Mouse (Mus musculus) embryonic stem cell, embryonic (primary cell): ENCODE data around the gene Sptb.

Experiments used
- CTCF ChIA-PET, 4 experiments: fragments of 300-600 bp in 2 of 4; fragments of 350-600 bp in 2 of 4; sonication (Branson Sonifier 250); formaldehyde crosslinking; loops; one replicate each; lab custom pipeline; 2022; ENCODE audit warnings: inconsistent platforms in 2 of 4; lab: Charles Lee
- POLR2A ChIA-PET, 4 experiments: fragments of 300-600 bp in 2 of 4; fragments of 350-600 bp in 2 of 4; sonication (Branson Sonifier 250); formaldehyde crosslinking; loops; one replicate each; lab custom pipeline; 2022; ENCODE audit warnings: antibody characterized with exemption in 4 of 4, inconsistent platforms in 1 of 4; lab: Charles Lee

Sptb gene

GRCm38 (mm10) chr12:76533377-76534222, 176.7 kb downstream of the Sptb start:
- CTCF ChIA-PET: interaction anchor here in 2 of 4 experiments (0.9 to 1.0 kb wide), 3 partner anchors 16 to 56 kb away, joined by 3 to 5 read pairs (median 3); no protein-coding TSS in a partner anchor
- POLR2A ChIA-PET: interaction anchor here (0.7 to 7.7 kb wide), 15 partner anchors 9 to 304 kb away, joined by 3 to 83 read pairs (median 4); no protein-coding TSS in a partner anchor

GRCm38 (mm10) chr12:76532926-76533376, 177.4 kb downstream of the Sptb start:
- CTCF ChIA-PET: interaction anchor here in 2 of 4 experiments (0.9 to 1.0 kb wide), 2 partner anchors 17 to 57 kb away, joined by 3 read pairs; no protein-coding TSS in a partner anchor

DNA sequence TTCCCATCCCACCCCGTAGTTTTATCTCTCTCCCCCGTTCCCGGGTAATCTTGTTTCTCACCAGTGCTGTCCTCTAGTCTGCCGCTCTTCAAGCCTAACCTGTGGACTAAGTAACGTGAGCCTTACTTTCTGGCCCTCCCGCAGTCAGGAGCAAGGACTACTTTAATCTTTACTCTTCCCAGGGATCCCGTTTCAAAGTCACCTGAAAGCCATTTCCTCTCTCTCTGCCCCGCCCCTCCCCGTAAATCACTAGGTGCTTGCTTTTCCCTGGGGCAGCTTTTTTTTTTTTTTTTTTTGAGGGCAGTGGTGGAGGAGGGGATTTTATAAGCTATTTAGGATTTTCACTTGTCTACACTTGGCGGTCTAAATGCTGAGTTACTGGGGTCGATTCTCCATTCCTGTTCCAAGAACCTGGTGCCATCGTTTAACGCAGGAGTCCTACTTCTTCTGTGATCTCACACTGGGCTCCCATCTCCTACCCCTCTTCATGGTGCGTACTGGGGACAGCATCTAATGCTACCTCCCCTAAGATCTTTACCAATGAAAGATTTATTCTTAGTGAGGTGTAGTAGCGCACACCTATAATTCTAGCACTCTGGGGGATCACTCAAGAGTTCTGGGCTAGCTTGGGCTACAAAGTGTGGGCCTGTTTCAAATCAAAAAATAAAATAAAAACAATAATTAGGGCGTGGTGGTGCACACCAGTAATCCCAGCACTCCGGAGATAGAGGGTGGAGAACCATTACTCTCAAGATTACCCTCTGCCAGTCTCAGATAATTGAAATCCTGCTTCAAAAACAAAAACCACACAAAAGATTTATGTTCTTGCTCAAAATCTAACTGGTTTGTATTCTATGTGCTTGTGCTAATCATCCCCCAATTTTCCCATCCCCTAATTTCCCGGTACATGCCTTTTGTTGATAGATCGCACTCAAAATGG, 178.1 kb downstream of the Sptb start:
- POLR2A ChIA-PET: interaction anchor here (0.5 to 7.7 kb wide), 20 partner anchors 9 to 1857 kb away, joined by 3 to 83 read pairs (median 4); partner anchors contain the start of genes Hspa2 (in 1 of the 4) and Wdr89 (in 1 of the 4)

More at GRCm38 (mm10) chr12:76532926-76533376, 177.4 kb downstream of the Sptb start:
- POLR2A ChIA-PET: interaction anchor here in 3 of 4 experiments (1.3 to 7.7 kb wide), 8 partner anchors 15 to 304 kb away, joined by 3 to 83 read pairs (median 6); no protein-coding TSS in a partner anchor

DNA sequence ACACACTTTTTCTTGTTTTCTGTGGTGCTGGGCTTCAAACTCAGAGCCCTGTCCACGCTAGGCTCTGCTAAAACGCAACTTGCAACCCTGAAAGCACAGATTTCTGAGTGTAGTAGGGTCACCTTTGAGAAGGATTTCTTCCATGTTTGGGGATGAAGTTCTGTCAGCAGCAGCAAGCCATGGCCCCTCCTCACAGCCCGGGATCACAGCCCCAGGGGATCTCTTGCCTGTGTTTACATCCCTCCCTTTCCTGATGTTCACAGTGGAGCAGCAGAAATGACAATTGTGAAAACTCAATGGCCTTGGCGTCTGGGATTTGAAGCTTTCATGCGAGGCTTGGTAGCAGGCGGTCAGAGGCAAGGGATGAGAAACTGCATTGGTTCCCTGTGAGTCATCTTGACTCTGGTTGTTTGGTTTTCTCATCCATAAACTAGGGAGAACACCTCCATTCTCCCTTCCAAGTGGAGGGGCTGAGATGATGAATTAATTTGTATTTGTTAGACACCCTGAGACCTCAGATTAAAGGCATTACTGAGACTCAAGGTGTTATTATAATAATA, 179.7 kb downstream of the Sptb start, which contains the start of gene Plekhg3:
TSS of gene Plekhg3 (plus strand) at position 312 of the 560 bp plus-strand sequence.
- POLR2A ChIA-PET: interaction anchor here (0.6 to 7.7 kb wide), 9 partner anchors 18 to 110 kb away, joined by 3 to 83 read pairs (median 4); no protein-coding TSS in a partner anchor
- CTCF ChIA-PET: no interaction called here

More for the DNA sequence above, 178.1 kb downstream of the Sptb start:
- CTCF ChIA-PET: interaction anchor here in 3 of 4 experiments (0.6 to 1.0 kb wide), 5 partner anchors 18 to 165 kb away, joined by 3 to 5 read pairs (median 3); no protein-coding TSS in a partner anchor
